Mouse (Mus musculus): Measurements from ENCODE around the gene Myo15.

- no peak for TF ChIP-seq POLR2A (IDR thresholded peaks at IDR 0.05; ENCODE audit: low read depth, low read length)
- TF ChIP-seq CTCF (conservative IDR thresholded peaks at IDR 0.05; ENCODE audit: insufficient read depth, insufficient read length, low read depth, low read length): no peak
These were observed 5.4 kb downstream of the Myo15 start for GRCm38 (mm10) chr11:60474534-60474933.
